Mouse (Mus musculus): Measurements from ENCODE around the gene Golga4.

DNA sequence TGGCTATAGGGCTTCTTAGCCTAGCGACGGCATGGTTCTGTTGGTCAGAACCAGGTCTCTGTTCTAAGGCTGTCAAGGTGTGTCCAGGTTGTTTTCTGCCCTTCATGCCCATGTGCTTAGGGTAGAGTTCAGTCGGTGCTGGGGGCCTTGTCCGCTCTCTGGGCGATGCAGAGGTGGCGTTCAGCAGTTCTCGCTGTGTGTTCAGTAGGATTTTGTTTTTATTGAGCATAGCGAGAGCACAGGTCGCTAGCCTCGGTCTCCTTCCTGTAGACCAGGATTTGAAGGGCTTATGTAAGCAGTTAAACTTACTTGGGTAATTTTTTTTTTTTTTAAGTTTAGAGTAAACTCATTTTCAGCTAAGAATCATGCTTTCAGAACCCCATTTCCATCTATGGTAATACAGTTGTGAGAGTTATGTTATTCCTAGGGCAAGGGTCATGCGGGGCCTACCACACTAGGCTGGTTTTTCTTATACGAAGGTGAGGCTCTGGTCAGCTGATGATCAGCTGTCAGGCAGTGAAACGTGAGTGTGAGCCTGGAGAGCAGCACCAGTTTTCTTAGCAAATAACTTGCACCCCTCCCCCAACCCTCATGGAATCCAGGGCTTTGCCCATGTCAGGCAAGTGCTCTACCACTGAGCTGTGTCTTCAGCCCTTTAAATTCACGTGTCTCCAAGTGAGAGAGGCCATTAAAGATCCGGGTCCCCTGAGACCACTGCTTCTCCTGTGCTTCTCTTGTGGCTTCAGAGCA lies 5.0 kb downstream of the Golga4 start:
- TF ChIP-seq POLR2A (IDR thresholded peaks at IDR 0.05; ENCODE audit: insufficient read length, low read depth) (no peak), REST (IDR thresholded peaks at IDR 0.05; ENCODE audit: insufficient read depth, insufficient read length) (no peak), MYOD1 (IDR thresholded peaks at IDR 0.05; ENCODE audit: control insufficient read depth in 1 of 3, insufficient read length in 2 of 3, low read depth in 2 of 3) (peak in 1 of 3 experiments; percentile 34), TCF3 (IDR thresholded peaks at IDR 0.05; ENCODE audit: insufficient read length, low read depth) (no peak), USF1 (IDR thresholded peaks at IDR 0.05; ENCODE audit: low read depth) (peak; percentile 22), TCF12 (IDR thresholded peaks at IDR 0.05; ENCODE audit: insufficient read depth, poor library complexity, severe bottlenecking) (no peak), E2F4 (IDR thresholded peaks at IDR 0.05; ENCODE audit: insufficient read depth) (no peak), POLR2AphosphoS2 (IDR thresholded peaks at IDR 0.05; ENCODE audit: insufficient read length, low read depth) (no peak), MAX (IDR thresholded peaks at IDR 0.05; ENCODE audit: low read depth) (no peak), MYOG (IDR thresholded peaks at IDR 0.05; ENCODE audit: control insufficient read depth in 1 of 3, insufficient read depth in 1 of 3, insufficient read length in 2 of 3, low read depth in 2 of 3) (peak in 1 of 3 experiments; percentile 70)
